Mouse (Mus musculus) midbrain, embryonic 15.5 days (tissue): Measurements from ENCODE around the gene Prph. TPM values are rescaled to one million over a fixed set of nuclear protein-coding genes. Genes with fewer than 3 reads are reported as not detected.
"Not testable (repeated sequence)": the region's sequence is repeated elsewhere in the genome, so short reads cannot be mapped to it uniquely, and the experiment has no call there.

Experiments
- ATAC-seq: fragments of 200-750 bp; cut with Nextera tagmentation; replicated peaks from 2 replicates; pipeline ENCODE4 v1.8.0; 2017; ENCODE audit warnings: moderate TSS enrichment
- H3K27ac ChIP-seq: fragments of 300-500 bp; sonication (generic); 2 replicates; pipeline ENCODE4 v1.5.1; 2015; ENCODE audit warnings: mild to moderate bottlenecking, inconsistent platforms
- H3K27me3 ChIP-seq: fragments of 300-500 bp; sonication (generic); replicated peaks from 2 replicates; pipeline ENCODE4 v1.6.1; 2015; ENCODE audit warnings: inconsistent platforms
- H3K36me3 ChIP-seq: fragments of 300-500 bp; sonication (generic); replicated peaks from 2 replicates; pipeline ENCODE4 v1.6.1; 2015; ENCODE audit warnings: inconsistent platforms
- H3K4me1 ChIP-seq: fragments of 300-500 bp; sonication (generic); 2 replicates; pipeline ENCODE4 v1.6.1; 2015; ENCODE audit warnings: inconsistent platforms
- H3K4me2 ChIP-seq: fragments of 300-500 bp; sonication (generic); 2 replicates; pipeline ENCODE4 v1.6.1; 2015; ENCODE audit warnings: inconsistent platforms, mild to moderate bottlenecking, moderate library complexity
- H3K4me3 ChIP-seq: fragments of 300-500 bp; sonication (generic); 2 replicates; pipeline ENCODE4 v1.5.1; 2015; ENCODE audit warnings: mild to moderate bottlenecking, inconsistent platforms
- H3K9ac ChIP-seq: fragments of 300-500 bp; sonication (generic); 2 replicates; pipeline ENCODE4 v1.6.1; 2015; ENCODE audit warnings: mild to moderate bottlenecking, inconsistent platforms
- H3K9me3 ChIP-seq: fragments of 300-500 bp; sonication (generic); 2 replicates; pipeline ENCODE4 v1.6.1; 2016; ENCODE audit warnings: inconsistent platforms
- WGBS: fragments of 180-500 bp; shearing (Covaris S2); methylation state at CpG from one replicate; pipeline ENCODE4 v1.1.7; 2015; ENCODE audit warnings: mixed read lengths; 5-methylcytosine and 5-hydroxymethylcytosine counted together
- polyA plus RNA-seq: library from polyadenylated mRNA; unstranded; fragments of >200 nt; fragmentation: Nextera tagmentation; extraction: Ambion mirVana; gene quantifications from 2 replicates; pipeline ENCODE4 v1.2.1, GENCODE M21; 2015

The Prph gene
- polyA plus RNA-seq, 1 experiment from 2014 or later, result 5.7 TPM

DNA sequence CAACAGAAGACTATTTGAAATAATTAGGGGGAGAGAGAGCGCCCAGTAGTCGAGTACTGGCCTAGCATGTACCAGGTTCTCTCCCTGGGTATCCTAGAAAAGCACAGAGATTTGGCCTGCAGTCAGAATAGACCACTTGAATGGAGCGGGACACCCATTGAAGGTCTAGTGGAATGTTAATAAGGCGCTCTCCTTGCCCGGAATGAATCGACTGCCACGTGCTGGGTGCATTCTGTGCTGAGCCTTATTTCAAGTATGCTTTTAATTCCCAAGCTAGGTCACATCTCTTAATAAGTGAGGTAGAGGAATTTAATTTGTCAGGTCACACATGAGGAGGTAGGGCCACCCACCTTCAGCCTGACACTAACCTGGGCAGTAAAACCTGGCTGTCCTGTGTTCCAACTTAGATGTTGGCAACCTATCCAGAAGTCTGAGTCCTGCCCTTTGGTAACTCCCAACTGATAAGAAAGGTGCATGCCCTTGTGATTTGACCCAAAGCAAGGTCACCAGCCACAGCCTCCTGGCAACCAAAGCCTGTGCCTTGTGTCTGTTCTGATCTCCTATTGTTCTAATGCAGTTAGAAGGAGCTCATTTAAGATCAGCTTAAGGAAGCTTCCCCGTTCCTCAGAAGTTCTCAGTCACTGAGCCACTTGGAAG is 18.6 kb upstream of the Prph start:
- H3K4me2 ChIP-seq, result no peak overlapping the region
- no peak overlapping the region for H3K9ac ChIP-seq
- H3K4me3 ChIP-seq, result no peak overlapping the region
- H3K27ac ChIP-seq, result no peak overlapping the region
- ATAC-seq, result no peak
- H3K36me3 ChIP-seq, result no peaks in the 10 kb centered on the region
- H3K27me3 ChIP-seq, result no peaks in the 10 kb centered on the region
- no peaks in the 10 kb centered on the region for H3K9me3 ChIP-seq
- WGBS, result 85% methylated on average over 8 of the region's 8 CpGs
- H3K4me1 ChIP-seq, result 0 out of 2 replicates have a peak, but pooled peaks cover 14% of the 10 kb centered on the region

DNA sequence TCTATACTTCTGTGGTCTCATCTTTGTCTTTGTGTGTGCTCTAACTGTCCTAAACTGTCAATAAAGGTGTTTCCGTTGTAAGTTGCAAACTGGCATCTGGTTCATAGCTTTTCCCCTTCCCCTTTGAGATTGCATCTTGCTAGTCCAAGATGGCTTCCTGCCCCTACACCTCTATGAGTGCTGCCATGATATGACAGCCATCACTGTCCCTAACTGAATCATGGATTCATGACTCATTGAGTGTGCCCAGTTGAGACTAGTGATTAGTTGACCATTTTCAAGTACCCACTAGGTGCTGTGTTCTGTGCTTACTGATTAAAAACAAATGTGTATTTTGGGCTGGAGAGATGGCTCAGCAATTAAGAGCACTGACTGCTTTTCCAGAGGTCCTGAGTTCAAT is 16.9 kb upstream of the Prph start:
- no peaks in the 10 kb centered on the region for H3K27me3 ChIP-seq
- no peak overlapping the region for H3K9ac ChIP-seq
- no peak overlapping the region for H3K4me2 ChIP-seq
- 100% methylated on average over 1 of the region's 1 CpGs for WGBS
- no peaks in the 10 kb centered on the region for H3K36me3 ChIP-seq
- no peaks in the 10 kb centered on the region for H3K9me3 ChIP-seq
- H3K4me1 ChIP-seq, result 0 out of 2 replicates have a peak, but pooled peaks cover 9% of the 10 kb centered on the region
- H3K4me3 ChIP-seq, result no peak overlapping the region
- ATAC-seq, result no peak
- H3K27ac ChIP-seq, result no peak overlapping the region

DNA sequence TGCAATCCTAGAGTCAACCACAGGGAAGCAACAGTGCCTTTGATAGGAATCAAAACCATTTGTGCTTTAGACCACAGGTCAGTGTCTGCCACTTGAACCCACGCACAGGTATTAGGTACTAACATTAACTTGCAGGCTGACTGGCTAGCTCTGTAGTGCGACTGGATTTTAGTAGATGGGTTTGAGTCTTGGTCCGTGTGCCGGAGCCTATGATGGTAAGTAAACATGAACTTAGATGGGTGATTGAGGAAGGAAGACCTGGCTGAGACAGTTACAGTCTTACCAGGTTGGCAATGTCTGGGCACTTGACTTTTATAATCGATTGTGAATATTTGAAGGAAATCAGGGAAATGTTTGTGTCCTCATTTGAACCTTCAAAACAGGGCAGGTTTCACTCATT is 16.2 kb upstream of the Prph start:
- no peaks in the 10 kb centered on the region for H3K9me3 ChIP-seq
- H3K4me1 ChIP-seq, result 0 out of 2 replicates have a peak, but pooled peaks cover 9% of the 10 kb centered on the region
- H3K4me2 ChIP-seq, result no peak overlapping the region
- no peak overlapping the region for H3K27ac ChIP-seq
- H3K36me3 ChIP-seq, result no peaks in the 10 kb centered on the region
- H3K9ac ChIP-seq, result no peak overlapping the region
- ATAC-seq, result no peak
- WGBS, result 91% methylated on average over 5 of the region's 5 CpGs
- no peaks in the 10 kb centered on the region for H3K27me3 ChIP-seq
- H3K4me3 ChIP-seq, result no peak overlapping the region

GRCm38 (mm10) chr15:99039306-99039705 is 15.7 kb upstream of the Prph start:
- Histone ChIP-seq H3K4me2 (no peak overlapping the region), H3K36me3 (no peaks in the 10 kb centered on the region), H3K9me3 (no peaks in the 10 kb centered on the region), H3K4me1 (0 out of 2 replicates have a peak, but pooled peaks cover 9% of the 10 kb centered on the region), H3K4me3 (no peak overlapping the region), H3K27me3 (no peaks in the 10 kb centered on the region), H3K27ac (no peak overlapping the region), H3K9ac (no peak overlapping the region)
- 87% methylated on average over 4 of the region's 4 CpGs for WGBS
- ATAC-seq, result no peak

- 0 out of 2 replicates have a peak, but pooled peaks cover 9% of the 10 kb centered on the region for H3K4me1 ChIP-seq
- H3K36me3 ChIP-seq, result no peaks in the 10 kb centered on the region
- ATAC-seq, result no peak
- no peak overlapping the region for H3K4me2 ChIP-seq
- H3K9me3 ChIP-seq, result no peaks in the 10 kb centered on the region
- WGBS, result 68% methylated on average over 26 of the region's 26 CpGs
- no peak overlapping the region for H3K4me3 ChIP-seq
- no peak overlapping the region for H3K27ac ChIP-seq
- no peaks in the 10 kb centered on the region for H3K27me3 ChIP-seq
- no peak overlapping the region for H3K9ac ChIP-seq
Observed at GRCm38 (mm10) chr15:99039996-99040919, 14.7 kb upstream of the Prph start.

- no peak overlapping the region for H3K4me3 ChIP-seq
- no peaks in the 10 kb centered on the region for H3K9me3 ChIP-seq
- whole genome bisulfite sequencing, result 41% methylated on average over 21 of the region's 21 CpGs
- H3K9ac ChIP-seq, result no peak overlapping the region
- no peaks in the 10 kb centered on the region for H3K36me3 ChIP-seq
- no peaks in the 10 kb centered on the region for H3K27me3 ChIP-seq
- no peak for ATAC-seq
- no peak overlapping the region for H3K4me2 ChIP-seq
- H3K27ac ChIP-seq, result no peak overlapping the region
- 0 out of 2 replicates have a peak, but pooled peaks cover 9% of the 10 kb centered on the region for H3K4me1 ChIP-seq
Observed at GRCm38 (mm10) chr15:99040920-99041856, 13.8 kb upstream of the Prph start.

GRCm38 (mm10) chr15:99042334-99042733 is 12.6 kb upstream of the Prph start:
- no peaks in the 10 kb centered on the region for H3K9me3 ChIP-seq
- no peak overlapping the region for H3K9ac ChIP-seq
- WGBS, result 88% methylated on average over 5 of the region's 5 CpGs
- no peak for ATAC-seq
- H3K4me3 ChIP-seq, result no peak overlapping the region
- H3K27ac ChIP-seq, result no peak overlapping the region
- 0 out of 2 replicates have a peak, but pooled peaks cover 9% of the 10 kb centered on the region for H3K4me1 ChIP-seq
- no peaks in the 10 kb centered on the region for H3K27me3 ChIP-seq
- no peaks in the 10 kb centered on the region for H3K36me3 ChIP-seq
- no peak overlapping the region for H3K4me2 ChIP-seq

DNA sequence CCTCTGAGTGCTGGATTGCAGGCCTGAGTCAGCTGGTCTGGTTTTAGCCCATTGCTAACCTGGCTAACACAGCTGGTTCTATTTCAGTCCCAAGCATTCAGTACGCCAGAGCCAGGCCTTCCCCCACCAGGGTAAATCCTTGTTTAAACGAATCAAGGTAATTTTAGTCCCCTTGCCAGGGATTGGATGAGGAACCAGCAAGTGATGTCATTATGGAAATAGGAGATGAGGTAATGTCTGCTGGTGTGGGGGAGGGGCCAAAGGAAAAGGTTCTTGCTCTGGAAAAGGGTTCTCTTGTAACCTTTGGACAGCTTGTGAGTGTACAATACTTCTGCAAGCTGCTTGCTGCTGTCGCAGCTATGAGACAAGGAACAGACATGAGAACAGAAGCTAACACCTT is 10.1 kb upstream of the Prph start:
- no peak overlapping the region for H3K4me2 ChIP-seq
- H3K4me1 ChIP-seq, result 0 out of 2 replicates have a peak, but pooled peaks cover 9% of the 10 kb centered on the region
- H3K9ac ChIP-seq, result no peak overlapping the region
- 61% methylated on average over 3 of the region's 3 CpGs for WGBS
- H3K4me3 ChIP-seq, result no peak overlapping the region
- no peaks in the 10 kb centered on the region for H3K27me3 ChIP-seq
- no peaks in the 10 kb centered on the region for H3K36me3 ChIP-seq
- H3K9me3 ChIP-seq, result no peaks in the 10 kb centered on the region
- ATAC-seq, result no peak
- no peak overlapping the region for H3K27ac ChIP-seq

DNA sequence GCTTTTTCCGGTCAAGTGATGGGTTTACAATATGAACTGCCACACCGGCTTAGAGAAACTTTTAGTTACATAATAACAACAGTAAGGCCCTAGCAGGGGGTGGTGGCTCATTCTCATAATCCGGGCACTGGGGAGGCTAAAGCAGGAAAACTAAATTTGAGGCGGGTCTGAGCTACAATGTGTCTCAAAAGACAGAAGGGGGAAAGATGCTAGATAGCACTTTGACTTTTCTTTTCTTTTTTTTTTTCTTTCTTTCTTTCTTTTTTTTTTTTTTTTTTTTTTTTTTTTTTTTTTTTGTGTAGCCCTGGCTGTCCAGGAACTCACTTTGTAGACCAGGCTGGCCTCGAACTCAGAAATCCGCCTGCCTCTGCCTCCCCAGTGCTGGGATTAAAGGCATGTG is 9.2 kb upstream of the Prph start:
- not testable (repeated sequence) for H3K4me1 ChIP-seq, ATAC-seq, H3K9ac ChIP-seq, H3K27me3 ChIP-seq, H3K4me3 ChIP-seq, H3K36me3 ChIP-seq, H3K27ac ChIP-seq, H3K4me2 ChIP-seq, H3K9me3 ChIP-seq
- WGBS, result 77% methylated on average over 6 of the region's 6 CpGs

DNA sequence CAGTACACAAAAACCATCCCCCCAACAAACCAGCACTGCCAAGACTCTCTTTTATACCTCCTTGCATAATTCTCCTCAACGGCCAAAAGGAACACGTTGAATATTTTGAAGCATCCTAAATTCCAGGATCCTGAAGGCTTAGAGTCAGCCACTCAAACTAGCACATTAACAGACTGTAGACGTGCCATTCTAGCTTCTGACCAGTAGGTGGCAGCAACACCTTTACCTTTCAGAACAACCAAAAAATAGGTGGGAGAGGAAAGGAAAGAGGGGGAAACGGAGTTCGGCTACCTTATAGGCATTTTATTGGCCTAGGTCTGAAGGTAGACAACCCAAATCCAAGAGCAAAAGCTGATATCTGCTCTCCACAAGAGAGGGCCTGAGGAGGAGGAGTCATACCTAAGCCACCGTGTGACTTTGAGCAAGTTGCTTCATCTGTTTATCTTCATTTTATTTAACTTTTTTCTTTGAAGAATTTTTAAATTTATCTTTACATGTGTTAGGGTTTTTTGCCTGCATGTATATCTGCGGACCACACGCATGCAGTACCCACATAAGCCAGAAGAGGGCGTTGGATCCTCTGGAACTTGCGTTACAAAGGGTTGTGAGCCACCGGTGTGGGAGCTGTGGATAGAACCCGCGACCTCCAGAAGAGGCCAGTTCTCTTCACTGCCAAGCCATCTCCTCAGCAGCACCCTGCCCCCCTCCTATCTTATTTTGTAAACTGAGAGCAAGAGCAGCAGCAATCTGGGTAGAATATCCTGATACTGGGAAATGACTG is 5.3 kb upstream of the Prph start:
- Histone ChIP-seq H3K27me3 (peaks cover 24% of the 10 kb centered on the region), H3K27ac (no peak overlapping the region), H3K4me3 (no peak overlapping the region), H3K9ac (no peak overlapping the region), H3K9me3 (no peaks in the 10 kb centered on the region), H3K36me3 (no peaks in the 10 kb centered on the region), H3K4me2 (no peak overlapping the region), H3K4me1 (peaks cover 8% of the 10 kb centered on the region; the same call in 1 of the 2 replicates)
- ATAC-seq, result no peak
- 29% methylated on average over 13 of the region's 13 CpGs for WGBS

DNA sequence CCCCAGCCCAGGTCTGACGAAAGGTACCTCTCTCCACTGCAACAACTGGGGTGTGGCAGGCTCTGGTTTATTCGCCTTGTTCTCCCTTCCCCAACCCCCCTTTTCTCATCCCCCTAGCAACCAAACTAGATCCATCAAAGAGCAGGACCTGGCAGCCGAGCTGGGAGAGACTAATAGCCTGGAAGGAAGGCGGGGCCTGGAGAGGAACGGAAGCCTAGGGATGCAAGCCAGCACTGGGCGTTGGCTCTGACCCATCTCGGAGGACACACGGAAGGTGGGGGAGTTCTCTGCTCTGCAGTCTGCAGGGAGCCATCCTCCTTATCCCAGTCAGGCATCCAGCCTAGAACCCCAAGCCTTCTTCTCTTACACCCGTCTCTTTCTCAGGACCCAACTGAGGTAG is 1.6 kb upstream of the Prph start:
- no peaks in the 10 kb centered on the region for H3K36me3 ChIP-seq
- no peak overlapping the region for H3K4me3 ChIP-seq
- H3K27ac ChIP-seq, result no peak overlapping the region
- H3K9ac ChIP-seq, result no peak overlapping the region
- no peak for ATAC-seq
- H3K4me2 ChIP-seq, result no peak overlapping the region
- peaks cover 29% of the 10 kb centered on the region for H3K4me1 ChIP-seq
- H3K9me3 ChIP-seq, result no peaks in the 10 kb centered on the region
- 9% methylated on average over 9 of the region's 9 CpGs for WGBS
- H3K27me3 ChIP-seq, result peaks cover 61% of the 10 kb centered on the region
